Mouse (Mus musculus) midbrain, embryonic 14.5 days (tissue): ENCODE measurements around the gene Anxa8. TPM values are rescaled to one million over a fixed set of nuclear protein-coding genes. Genes with fewer than 3 reads are reported as not detected.

Experiments
- ATAC-seq: fragments of 200-750 bp; cut with Nextera tagmentation; 2 replicates; pipeline ENCODE4 v1.8.0; 2017; ENCODE audit warnings: moderate number of reproducible peaks, moderate library complexity; ENCODE audit not compliant: low FRiP score, low TSS enrichment
- DNase-seq: peaks from one replicate; pipeline ENCODE4 v3.0.0-alpha.2; 2015
- H3K27ac ChIP-seq: fragments of 300-500 bp; sonication (generic); replicated peaks from 2 replicates; pipeline ENCODE4 v1.5.1; 2014; ENCODE audit warnings: mild to moderate bottlenecking, low read depth, low read length, moderate library complexity
- H3K27me3 ChIP-seq: fragments of 300-500 bp; sonication (generic); 2 replicates; pipeline ENCODE4 v1.6.1; 2014; ENCODE audit warnings: low read length, control low read depth, mixed read lengths; ENCODE audit not compliant: control insufficient read depth, insufficient read depth
- H3K36me3 ChIP-seq: fragments of 300-500 bp; sonication (generic); 2 replicates; pipeline ENCODE4 v1.6.1; 2014; ENCODE audit warnings: low read length, control low read depth; ENCODE audit not compliant: control insufficient read depth, insufficient read depth
- H3K4me1 ChIP-seq: fragments of 300-500 bp; sonication (generic); 2 replicates; pipeline ENCODE4 v1.6.1; 2014; ENCODE audit warnings: mild to moderate bottlenecking, antibody characterized with exemption, low read length, control low read depth; ENCODE audit not compliant: control insufficient read depth, insufficient read depth
- H3K4me2 ChIP-seq: fragments of 300-500 bp; sonication (generic); 2 replicates; pipeline ENCODE4 v1.6.1; 2014; ENCODE audit warnings: mild to moderate bottlenecking, low read length, moderate library complexity
- H3K4me3 ChIP-seq: fragments of 300-500 bp; sonication (generic); replicated peaks from 2 replicates; pipeline ENCODE4 v1.5.1; 2014; ENCODE audit warnings: low read depth, low read length
- H3K9ac ChIP-seq: fragments of 300-500 bp; sonication (generic); replicated peaks from 2 replicates; pipeline ENCODE4 v1.6.1; 2014; ENCODE audit warnings: mild to moderate bottlenecking, low read length, moderate library complexity
- H3K9me3 ChIP-seq: fragments of 300-500 bp; sonication (generic); 2 replicates; pipeline ENCODE4 v1.6.1; 2016; ENCODE audit warnings: low read length, control low read depth, mixed read lengths; ENCODE audit not compliant: control insufficient read depth
- WGBS: fragments of 180-500 bp; shearing (Covaris S2); extraction: QIAGEN DNeasy Blood & Tissue Kit; methylation state at CpG from one replicate; pipeline ENCODE4 v1.1.7; 2014; 5-methylcytosine and 5-hydroxymethylcytosine counted together
- polyA plus RNA-seq: library from polyadenylated mRNA; unstranded; fragments of >200 nt; fragmentation: Nextera tagmentation; extraction: Ambion mirVana; gene quantifications from 2 replicates; pipeline ENCODE4 v1.2.1, GENCODE M21; 2014

Gene Anxa8
- polyA plus RNA-seq, 1 experiment from 2014 or later: not detected

DNA sequence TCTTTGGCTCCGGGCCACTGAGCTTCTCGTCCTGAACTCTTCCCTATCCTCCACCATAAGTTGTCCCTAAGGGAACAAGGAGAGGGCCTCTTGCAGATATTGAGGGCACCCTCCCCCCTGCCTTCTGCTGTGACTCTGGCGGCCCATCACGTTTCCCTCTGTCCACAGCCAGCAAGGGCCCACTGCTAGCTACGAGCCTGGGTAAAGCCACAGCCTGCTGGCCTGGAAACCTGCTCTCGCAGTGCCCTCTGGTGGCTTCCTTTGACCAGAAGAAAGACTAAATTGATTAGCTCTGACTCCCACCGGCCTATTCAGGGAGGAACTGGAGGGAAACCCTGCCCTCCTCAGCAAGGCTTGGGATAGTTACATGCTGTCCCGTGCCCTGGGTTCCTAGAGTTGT is 19.1 kb downstream of the Anxa8 start:
- H3K4me1 ChIP-seq: no peaks in the 10 kb centered on the region
- H3K4me3 ChIP-seq: no peak overlapping the region
- H3K9ac ChIP-seq: no peak overlapping the region
- peak; percentile 75 for DNase-seq
- no peak overlapping the region for H3K27ac ChIP-seq
- no peaks in the 10 kb centered on the region for H3K36me3 ChIP-seq
- 26% methylated on average over 8 of the region's 8 CpGs for WGBS
- H3K4me2 ChIP-seq: no peak overlapping the region
- no peaks in the 10 kb centered on the region for H3K27me3 ChIP-seq
- ATAC-seq: no peak
- no peaks in the 10 kb centered on the region for H3K9me3 ChIP-seq

DNA sequence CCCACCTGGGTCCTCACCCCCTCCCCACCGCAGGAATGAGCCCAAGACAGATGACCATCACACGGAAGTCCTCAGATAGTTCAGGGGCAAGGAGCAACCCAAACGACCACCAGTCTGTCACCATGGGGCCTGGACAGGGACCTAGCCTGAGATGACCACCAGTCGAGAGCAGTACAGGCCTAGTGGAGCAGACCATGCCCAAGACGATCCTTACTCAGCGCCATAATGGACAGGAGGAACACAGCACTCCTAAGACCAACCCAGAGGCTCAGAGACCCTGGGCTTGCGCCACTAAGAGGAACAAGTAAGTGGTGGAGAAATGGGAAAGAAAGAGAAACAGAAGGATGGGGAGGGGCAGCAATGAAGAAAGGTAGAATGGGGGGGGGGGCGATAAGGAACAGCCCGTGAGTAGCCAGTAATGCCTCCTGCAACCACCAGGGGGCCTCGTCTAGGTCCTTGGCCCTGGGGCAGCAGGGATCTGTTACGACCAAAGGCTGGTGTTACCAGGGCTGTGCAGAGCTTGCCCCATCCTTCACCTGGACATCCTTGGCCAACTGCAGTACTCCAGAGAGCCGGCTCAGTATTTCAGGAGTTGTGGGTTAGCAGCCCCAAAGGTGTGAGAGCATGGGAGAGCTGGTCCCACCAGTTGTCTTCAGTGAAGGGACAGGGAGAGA is 20.7 kb downstream of the Anxa8 start:
- Histone ChIP-seq H3K27me3 (no peaks in the 10 kb centered on the region), H3K27ac (no peak overlapping the region), H3K4me2 (no peak overlapping the region), H3K4me1 (no peaks in the 10 kb centered on the region), H3K4me3 (no peak overlapping the region), H3K9me3 (no peaks in the 10 kb centered on the region), H3K9ac (no peak overlapping the region), H3K36me3 (no peaks in the 10 kb centered on the region)
- 60% methylated on average over 12 of the region's 12 CpGs for WGBS
- DNase-seq: peak; percentile 8
- no peak for ATAC-seq

DNA sequence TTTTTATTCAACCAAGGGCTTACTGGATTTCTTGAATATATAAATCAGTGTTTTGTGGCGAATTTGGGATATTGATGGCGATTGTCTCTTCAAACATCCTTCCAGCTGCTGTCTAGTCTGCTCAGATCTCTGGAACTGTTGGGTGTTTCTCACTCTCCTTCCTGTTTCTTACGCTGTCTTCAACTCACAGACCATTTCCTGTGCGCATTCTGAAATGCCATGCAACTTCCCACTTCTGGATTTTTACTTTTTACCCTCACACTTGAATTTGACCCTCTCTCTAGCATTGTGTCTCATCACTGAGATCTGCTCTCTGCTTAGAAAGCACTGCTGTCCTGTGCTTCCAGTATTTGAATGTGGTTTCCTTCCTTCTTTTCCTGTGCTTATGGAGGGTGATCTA is 21.8 kb downstream of the Anxa8 start:
- Histone ChIP-seq H3K27me3 (no peaks in the 10 kb centered on the region), H3K4me2 (no peak overlapping the region), H3K27ac (no peak overlapping the region), H3K4me1 (no peaks in the 10 kb centered on the region), H3K9ac (no peak overlapping the region), H3K4me3 (no peak overlapping the region), H3K9me3 (no peaks in the 10 kb centered on the region), H3K36me3 (no peaks in the 10 kb centered on the region)
- 87% methylated on average over 4 of the region's 4 CpGs for WGBS
- ATAC-seq: no peak
- DNase-seq: no peak

DNA sequence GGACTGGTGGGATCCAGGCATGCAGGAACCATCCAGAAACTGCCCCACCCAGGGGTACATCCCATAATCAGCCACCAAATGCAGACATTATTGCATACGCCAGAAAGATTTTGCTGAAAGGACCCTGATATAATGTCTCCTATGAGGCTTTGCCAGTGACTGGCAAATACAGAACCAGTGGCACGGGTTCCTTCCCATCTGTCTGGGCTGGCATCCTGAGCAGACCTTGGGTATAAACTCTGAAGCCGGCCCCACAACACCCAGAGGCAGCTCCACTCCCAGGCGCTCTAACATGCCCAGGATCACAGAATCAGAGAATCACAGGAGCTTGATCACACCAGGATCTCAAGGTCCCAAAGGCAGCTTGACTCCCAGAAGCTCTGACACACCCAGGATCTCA is 28.5 kb downstream of the Anxa8 start:
- Histone ChIP-seq H3K9ac (no peak overlapping the region), H3K9me3 (no peaks in the 10 kb centered on the region), H3K27ac (no peak overlapping the region), H3K4me3 (no peak overlapping the region), H3K27me3 (no peaks in the 10 kb centered on the region), H3K4me1 (no peaks in the 10 kb centered on the region), H3K36me3 (no peaks in the 10 kb centered on the region), H3K4me2 (no peak overlapping the region)
- no peak for ATAC-seq
- no peak for DNase-seq
- 89% methylated on average over 4 of the region's 4 CpGs for WGBS

DNA sequence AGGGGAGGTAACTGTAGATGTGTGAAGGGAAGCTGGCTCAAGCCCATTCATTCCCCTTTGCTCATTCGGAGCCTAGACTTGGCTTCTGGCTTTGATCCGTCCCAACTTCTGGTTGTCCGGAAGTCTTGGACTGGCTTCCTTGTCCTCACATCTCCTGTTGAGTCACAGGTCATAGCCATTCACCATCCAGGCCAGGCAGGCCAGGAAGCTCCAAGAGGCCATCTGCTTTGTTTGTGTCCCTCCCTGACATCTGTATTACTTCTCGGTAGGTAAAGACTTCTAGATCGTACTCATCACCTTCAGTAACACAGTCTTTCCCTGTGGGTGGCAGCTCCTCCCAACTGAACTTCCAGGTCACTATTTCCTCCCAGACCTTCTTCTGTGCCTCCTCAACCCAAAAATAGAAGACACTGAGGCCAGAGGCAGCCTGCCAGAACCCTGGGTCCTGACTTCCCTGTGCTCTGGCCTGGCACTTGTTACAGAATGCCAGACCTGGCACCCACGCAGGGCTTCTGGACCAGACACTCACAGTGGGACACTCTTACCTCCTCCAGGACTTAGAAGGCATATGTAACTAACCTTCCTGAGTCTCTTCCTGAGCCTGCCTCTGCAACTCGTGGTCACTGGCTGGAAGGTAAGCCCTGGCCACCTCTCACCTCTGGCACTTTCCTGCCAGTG is 33.4 kb downstream of the Anxa8 start:
- Histone ChIP-seq H3K36me3 (no peaks in the 10 kb centered on the region), H3K27me3 (no peaks in the 10 kb centered on the region), H3K9me3 (no peaks in the 10 kb centered on the region), H3K4me3 (no peak overlapping the region), H3K4me2 (no peak overlapping the region), H3K27ac (no peak overlapping the region), H3K9ac (no peak overlapping the region), H3K4me1 (no peaks in the 10 kb centered on the region)
- ATAC-seq (no peak), DNase-seq (no peak)
- 85% methylated on average over 7 of the region's 7 CpGs for WGBS

DNA sequence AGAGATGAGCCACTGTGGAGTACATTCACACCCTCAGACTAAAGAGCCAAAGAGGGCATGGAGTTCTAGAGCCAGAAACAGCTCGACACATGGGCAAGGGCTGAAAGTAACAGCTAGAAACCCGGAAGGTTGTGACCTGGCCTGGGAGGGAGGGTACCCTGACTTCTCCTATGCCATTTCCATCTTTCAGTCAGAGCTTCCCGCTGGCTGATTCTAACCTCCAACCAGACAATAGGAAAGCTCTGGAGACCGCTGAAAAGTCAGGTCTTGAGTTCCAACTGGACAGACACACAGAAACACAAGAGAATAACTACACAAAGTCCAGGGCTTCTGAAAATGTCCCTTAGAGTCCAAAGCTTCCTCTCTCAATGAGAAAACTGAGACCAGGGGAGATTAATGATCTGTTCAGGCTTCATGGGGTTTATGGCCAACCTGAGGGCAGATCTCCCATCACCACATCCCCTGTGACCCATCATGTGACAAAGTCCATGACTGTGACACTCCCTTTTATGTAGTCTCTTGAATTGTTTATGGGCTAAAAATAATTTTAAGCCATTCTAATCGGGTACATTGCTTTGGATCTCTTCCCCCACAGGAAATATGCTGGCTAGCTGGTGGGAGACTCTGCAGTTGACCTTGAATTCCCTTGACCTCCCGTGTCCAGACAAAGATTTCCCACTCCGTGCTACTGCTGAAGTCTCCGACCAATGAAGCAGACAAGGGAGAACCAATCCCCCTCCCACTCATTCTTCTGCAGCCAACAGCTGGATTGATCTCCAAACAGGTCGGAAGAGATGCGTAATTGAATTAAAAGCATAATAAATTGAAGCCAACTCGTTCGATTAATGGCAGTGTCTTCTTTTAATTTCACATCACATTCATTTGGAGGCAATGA is 34.5 kb downstream of the Anxa8 start:
- DNase-seq (no peak), ATAC-seq (no peak)
- no peaks in the 10 kb centered on the region for H3K4me1 ChIP-seq
- H3K9me3 ChIP-seq: no peaks in the 10 kb centered on the region
- H3K36me3 ChIP-seq: no peaks in the 10 kb centered on the region
- no peak overlapping the region for H3K4me2 ChIP-seq
- no peak overlapping the region for H3K9ac ChIP-seq
- 85% methylated on average over 12 of the region's 12 CpGs for WGBS
- H3K27ac ChIP-seq: no peak overlapping the region
- H3K4me3 ChIP-seq: no peak overlapping the region
- H3K27me3 ChIP-seq: no peaks in the 10 kb centered on the region

DNA sequence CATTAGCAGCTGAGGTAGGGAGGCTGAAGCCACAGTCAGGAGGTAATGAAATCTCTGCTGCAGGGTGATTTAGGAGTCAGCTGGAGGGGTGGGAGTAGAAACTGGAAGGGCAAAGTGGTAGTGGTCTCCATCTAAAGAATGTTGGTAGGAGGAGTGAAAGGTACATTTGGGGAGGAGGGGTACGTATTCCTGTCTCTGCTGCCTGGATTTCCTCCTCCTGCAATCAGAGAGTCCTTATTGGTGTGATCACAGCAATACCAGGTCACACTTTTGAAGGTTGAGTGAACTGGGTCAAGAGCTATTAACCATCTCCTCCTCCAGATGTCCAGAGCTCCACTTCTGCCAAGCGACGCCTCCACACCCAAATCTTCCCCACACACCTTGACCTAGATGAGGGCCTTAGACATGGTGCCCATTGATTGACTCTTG is 35.2 kb downstream of the Anxa8 start:
- 93% methylated on average over 3 of the region's 3 CpGs for WGBS
- Histone ChIP-seq H3K9me3 (no peaks in the 10 kb centered on the region), H3K27ac (no peak overlapping the region), H3K4me1 (no peaks in the 10 kb centered on the region), H3K27me3 (no peaks in the 10 kb centered on the region), H3K4me3 (no peak overlapping the region), H3K9ac (no peak overlapping the region), H3K36me3 (no peaks in the 10 kb centered on the region), H3K4me2 (no peak overlapping the region)
- ATAC-seq (no peak), DNase-seq (no peak)

DNA sequence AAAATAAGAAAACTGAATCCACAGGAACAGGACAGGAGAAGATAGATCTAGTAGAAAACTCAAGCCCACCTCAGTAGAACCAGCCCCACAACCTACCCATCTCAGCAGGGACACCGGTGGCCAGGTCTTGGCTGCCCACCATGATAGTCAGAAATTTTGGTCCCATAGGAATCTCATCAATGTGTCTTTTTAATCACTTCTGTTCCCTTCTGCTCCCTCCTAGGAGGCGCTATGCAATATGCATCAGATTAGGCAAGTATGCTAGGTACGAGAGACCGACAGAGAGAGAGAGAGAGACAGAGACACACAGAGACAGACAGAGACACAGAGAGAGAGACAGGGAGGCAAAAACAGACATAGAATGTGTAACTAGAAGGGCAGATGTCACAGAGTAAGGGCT is 35.9 kb downstream of the Anxa8 start:
- Histone ChIP-seq H3K27ac (no peak overlapping the region), H3K4me3 (no peak overlapping the region), H3K27me3 (no peaks in the 10 kb centered on the region), H3K4me2 (no peak overlapping the region), H3K36me3 (no peaks in the 10 kb centered on the region), H3K9ac (no peak overlapping the region), H3K9me3 (no peaks in the 10 kb centered on the region), H3K4me1 (no peaks in the 10 kb centered on the region)
- 95% methylated on average over 4 of the region's 4 CpGs for WGBS
- ATAC-seq (no peak), DNase-seq (no peak)
